Mouse (Mus musculus): Measurements from ENCODE around the gene Ulk4.

GRCm38 (mm10) chr9:121247956-121248775 is 28.8 kb downstream of the Ulk4 start:
- TF ChIP-seq CTCF (IDR thresholded peaks at IDR 0.05; ENCODE audit: borderline replicate concordance, control insufficient read depth, extremely low read depth, insufficient read depth, low read length, poor library complexity): no peak
- no peak for TF ChIP-seq POLR2A (IDR thresholded peaks at IDR 0.05; ENCODE audit: control insufficient read depth, extremely low read depth, insufficient read depth, low read length, poor library complexity)

Measured in thymus, adult 2 months (tissue).